Mouse (Mus musculus): ENCODE measurements around the gene Aqp5.

Aqp5 gene

DNA sequence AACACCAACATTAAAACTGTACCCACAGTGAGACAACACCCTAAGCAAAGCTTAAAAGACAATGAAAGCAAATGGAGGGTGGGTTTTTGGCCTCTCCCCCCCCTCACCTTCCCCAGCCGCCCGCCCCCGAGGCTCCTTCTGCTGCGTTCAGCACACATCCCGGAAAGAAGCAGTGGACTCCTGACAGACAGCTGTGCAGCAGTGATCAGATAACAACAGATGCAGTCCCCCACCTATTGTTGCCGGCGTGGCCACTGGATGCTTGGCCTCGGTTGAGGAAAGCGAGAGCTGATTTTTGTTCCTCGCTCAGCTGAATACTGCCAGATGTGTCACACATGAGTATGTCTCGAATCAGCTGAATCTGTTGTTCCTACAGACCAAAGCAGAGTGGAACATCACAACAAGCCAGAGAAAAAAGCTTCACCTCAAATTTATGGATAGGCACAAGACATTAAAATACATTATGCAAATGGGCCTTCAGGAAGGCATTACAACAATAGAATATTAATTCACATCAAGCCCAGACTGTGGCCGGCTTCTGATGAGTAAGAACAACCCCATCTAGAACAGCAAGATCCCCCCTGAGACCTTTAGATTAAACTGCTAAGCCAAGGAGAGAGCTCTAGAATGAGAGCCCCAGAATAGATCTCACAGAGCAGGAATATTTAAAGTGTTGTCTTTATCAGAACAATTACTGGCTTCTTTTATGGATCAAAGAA lies 47.0 kb downstream of the Aqp5 start:
- no peak for DNase-seq (ENCODE audit: low spot score)

DNA sequence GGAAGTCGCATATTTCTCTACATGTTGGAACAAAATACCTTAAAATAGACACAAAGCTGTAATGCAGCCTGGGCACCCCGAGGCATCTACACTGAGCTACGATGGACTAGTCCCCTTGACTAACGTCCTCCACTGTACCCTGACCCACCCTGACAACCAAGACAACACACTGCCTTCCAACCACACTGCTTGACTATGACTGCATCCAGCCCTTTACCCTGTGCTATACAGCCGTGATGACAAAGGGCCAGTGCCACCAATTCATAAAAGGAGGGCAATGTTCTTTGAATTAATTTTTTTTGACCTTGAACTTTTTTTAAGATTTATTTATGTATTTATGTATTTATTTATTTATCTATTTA lies 47.5 kb downstream of the Aqp5 start:
- DNase-seq (ENCODE audit: low spot score): no peak

DNA sequence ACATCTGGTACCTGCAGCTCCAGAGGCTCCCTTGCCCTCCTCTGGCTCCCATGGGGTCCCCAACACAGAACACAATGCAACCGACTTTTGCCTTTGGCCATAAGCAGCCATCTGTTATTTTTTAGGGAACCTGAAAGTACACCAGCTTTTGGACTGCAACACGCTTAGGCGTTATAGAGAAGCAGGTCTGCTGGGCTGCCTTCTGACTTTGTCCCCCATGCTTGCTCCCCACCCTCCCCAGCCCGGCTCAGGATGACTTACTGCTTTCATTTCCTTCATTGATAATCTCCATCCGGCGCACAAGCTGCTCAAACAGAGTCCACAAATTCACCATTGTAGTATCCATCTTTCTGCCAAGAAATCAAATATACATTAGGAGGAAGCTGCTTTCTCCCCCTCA lies 52.0 kb downstream of the Aqp5 start:
- DNase-seq (ENCODE audit: low spot score): no peak

DNA sequence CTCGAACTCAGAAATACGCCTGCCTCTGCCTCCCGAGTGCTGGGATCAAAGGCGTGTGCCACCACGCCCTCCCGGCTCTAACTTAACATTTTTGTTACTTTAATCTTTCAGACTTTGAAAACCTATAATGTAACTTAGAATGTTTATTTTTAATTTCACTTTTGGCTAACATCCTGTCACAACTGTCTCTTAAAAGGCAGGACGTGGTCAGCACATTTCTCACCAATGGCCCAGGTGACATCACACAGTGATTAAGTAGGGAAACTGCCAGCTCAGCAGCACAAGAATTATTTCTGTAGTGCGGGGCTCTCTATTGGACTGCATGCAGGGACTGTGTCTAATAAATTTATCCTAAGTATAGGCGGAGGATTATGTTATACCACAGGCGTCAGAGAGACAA lies 53.2 kb downstream of the Aqp5 start:
- DNase-seq (ENCODE audit: low spot score): no peak
